Mouse (Mus musculus) heart, embryonic 11.5 days (tissue): ENCODE measurements around the gene Fank1. TPM values are rescaled to one million over a fixed set of nuclear protein-coding genes. Genes with fewer than 3 reads are reported as not detected.

Experiments
- ATAC-seq: fragments of 200-750 bp; cut with Nextera tagmentation; replicated peaks from 2 replicates; pipeline ENCODE4 v1.8.0; 2017; ENCODE audit warnings: moderate library complexity; ENCODE audit not compliant: insufficient number of reproducible peaks, low FRiP score, low TSS enrichment
- H3K27ac ChIP-seq: fragments of 300-500 bp; sonication (generic); 2 replicates; pipeline ENCODE4 v1.5.1; 2014; ENCODE audit warnings: mild to moderate bottlenecking, low read depth, low read length
- H3K27me3 ChIP-seq: fragments of 300-500 bp; sonication (generic); 2 replicates; pipeline ENCODE4 v1.6.1; 2014; ENCODE audit warnings: mild to moderate bottlenecking, low read length, mixed read lengths; ENCODE audit not compliant: control insufficient read depth, insufficient read depth
- H3K36me3 ChIP-seq: fragments of 300-500 bp; sonication (generic); 2 replicates; pipeline ENCODE4 v1.6.1; 2014; ENCODE audit warnings: mild to moderate bottlenecking, low read length, moderate library complexity, mixed read lengths; ENCODE audit not compliant: control insufficient read depth, insufficient read depth
- H3K4me1 ChIP-seq: fragments of 300-500 bp; sonication (generic); 2 replicates; pipeline ENCODE4 v1.6.1; 2014; ENCODE audit warnings: low read length; ENCODE audit not compliant: control insufficient read depth, insufficient read depth
- H3K4me2 ChIP-seq: fragments of 300-500 bp; sonication (generic); 2 replicates; pipeline ENCODE4 v1.6.1; 2014; ENCODE audit warnings: mild to moderate bottlenecking, moderate library complexity
- H3K4me3 ChIP-seq: fragments of 300-500 bp; sonication (generic); 2 replicates; pipeline ENCODE4 v1.5.1; 2014; ENCODE audit warnings: low read depth, low read length
- H3K9ac ChIP-seq: fragments of 300-500 bp; sonication (generic); 2 replicates; pipeline ENCODE4 v1.6.1; 2014; ENCODE audit warnings: mild to moderate bottlenecking, low read depth, low read length, moderate library complexity
- H3K9me3 ChIP-seq: fragments of 300-500 bp; sonication (generic); replicated peaks from 2 replicates; pipeline ENCODE4 v1.6.1; 2016; ENCODE audit warnings: low read length; ENCODE audit not compliant: control insufficient read depth
- WGBS: fragments of 180-500 bp; shearing (Covaris S2); extraction: QIAGEN DNeasy Blood & Tissue Kit; methylation state at CpG from one replicate; pipeline ENCODE4 v1.1.7; 2014; ENCODE audit not compliant: insufficient replicate concordance; 5-methylcytosine and 5-hydroxymethylcytosine counted together
- polyA plus RNA-seq: library from polyadenylated mRNA; unstranded; fragments of >200 nt; fragmentation: Nextera tagmentation; extraction: Ambion mirVana; gene quantifications from 2 replicates; pipeline ENCODE4 v1.2.1, GENCODE M21; 2014

Fank1 gene
- polyA plus RNA-seq, 1 experiment from 2014 or later: 0.10 TPM

DNA sequence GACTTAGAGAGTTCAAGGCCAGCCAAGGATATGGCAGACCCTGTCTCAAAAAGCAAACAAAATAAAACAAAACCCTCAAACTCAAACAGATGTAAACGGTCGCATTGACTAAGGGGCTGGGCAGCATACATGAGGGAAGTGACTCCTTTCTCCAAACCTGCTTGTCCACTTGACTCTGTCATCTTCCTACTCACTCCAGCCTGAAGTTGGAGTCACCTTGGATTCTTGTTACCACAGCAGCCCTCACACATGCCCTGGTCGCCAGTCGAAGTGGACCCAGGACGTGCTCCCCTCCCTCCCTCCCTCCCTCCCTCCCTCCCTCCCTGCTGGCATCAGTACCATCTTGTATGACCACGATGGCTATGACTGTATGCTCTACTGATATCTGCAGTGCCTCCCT, 4.9 kb downstream of the Fank1 start:
- H3K4me3 ChIP-seq: no peak overlapping the region
- ATAC-seq: no peak
- no peaks in the 10 kb centered on the region for H3K4me1 ChIP-seq
- H3K27ac ChIP-seq: no peak overlapping the region
- WGBS: 56% methylated on average over 6 of the region's 6 CpGs
- H3K9ac ChIP-seq: no peak overlapping the region
- no peaks in the 10 kb centered on the region for H3K9me3 ChIP-seq
- H3K36me3 ChIP-seq: no peaks in the 10 kb centered on the region
- no peak overlapping the region for H3K4me2 ChIP-seq
- no peaks in the 10 kb centered on the region for H3K27me3 ChIP-seq

DNA sequence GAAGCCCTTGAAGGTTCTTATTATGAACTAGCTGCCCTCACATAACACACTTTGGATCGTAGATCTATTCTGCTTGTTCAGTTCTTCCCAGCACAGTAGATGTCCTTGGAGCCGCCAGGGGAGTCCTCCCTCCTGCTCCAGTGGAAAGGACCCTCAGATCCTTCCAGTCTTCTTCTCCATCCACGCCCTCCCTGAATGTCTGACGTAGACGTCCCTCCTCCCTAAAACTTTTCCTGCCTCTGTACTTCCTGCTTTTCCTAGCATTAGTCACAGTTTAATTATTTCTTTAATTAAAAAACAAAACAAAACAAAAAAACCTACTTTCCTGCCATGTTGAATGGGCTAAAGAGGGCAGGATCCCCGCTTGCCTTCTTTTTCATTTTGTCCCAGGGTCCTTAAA, 5.3 kb downstream of the Fank1 start:
- Histone ChIP-seq H3K36me3 (no peaks in the 10 kb centered on the region), H3K9ac (no peak overlapping the region), H3K9me3 (no peaks in the 10 kb centered on the region), H3K4me1 (no peaks in the 10 kb centered on the region), H3K27me3 (no peaks in the 10 kb centered on the region), H3K27ac (no peak overlapping the region), H3K4me3 (no peak overlapping the region), H3K4me2 (no peak overlapping the region)
- ATAC-seq: no peak
- WGBS: 75% methylated on average over 6 of the region's 6 CpGs

DNA sequence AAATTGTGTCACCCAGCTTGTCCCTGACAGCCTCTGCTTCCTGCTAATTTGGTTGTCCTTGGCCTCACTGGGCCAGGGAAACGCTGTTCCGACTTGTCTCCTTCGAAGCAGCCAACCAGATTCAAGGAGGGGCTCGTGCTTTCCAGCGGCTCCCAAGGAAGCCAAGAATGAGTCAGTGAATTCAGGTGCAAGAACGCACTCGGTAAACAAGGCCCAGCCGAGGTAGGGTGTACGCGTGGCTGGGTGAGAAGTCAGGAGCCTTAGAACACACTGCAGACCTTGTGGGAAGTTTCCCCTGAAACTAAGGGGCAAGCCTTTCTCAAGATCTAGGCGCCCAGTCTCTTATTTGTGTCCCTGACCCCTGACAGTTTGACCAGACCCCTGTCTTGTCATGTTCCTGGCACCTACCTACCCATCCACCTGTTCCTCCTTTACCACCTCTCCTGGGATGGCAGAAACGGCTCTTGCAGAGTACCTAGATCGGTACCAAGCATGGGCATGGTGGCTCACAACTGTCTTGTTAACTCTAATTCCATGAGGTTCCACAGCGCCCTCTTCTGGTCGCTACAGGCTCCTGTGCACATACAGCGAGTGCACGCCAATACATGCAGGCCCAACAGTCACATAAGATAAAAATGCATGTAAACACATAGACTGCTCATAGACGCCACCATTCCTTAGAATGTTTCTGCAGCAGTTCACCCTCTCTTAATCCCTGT, 6.2 kb downstream of the Fank1 start, which contains the start of gene Dhx32:
Gene Dhx32, minus strand, starts transcription at position 10 of the 719 bp plus-strand sequence.
- Histone ChIP-seq H3K4me2 (peak within 1 kb of the TSS; percentile 56), H3K9ac (0 out of 2 replicates have a peak within 1 kb of the TSS, but pooled peaks have one; percentile 2), H3K27me3 (no peaks in the 10 kb centered on the region), H3K4me1 (no peaks in the 10 kb centered on the region), H3K4me3 (no peak within 1 kb of the TSS), H3K36me3 (no peaks in the 10 kb centered on the region), H3K27ac (no peak within 1 kb of the TSS), H3K9me3 (no peaks in the 10 kb centered on the region)
- 0 out of 2 replicates have a peak, but pooled peaks have one; percentile 49 for ATAC-seq
- 21% methylated on average over 18 of the region's 18 CpGs for WGBS

DNA sequence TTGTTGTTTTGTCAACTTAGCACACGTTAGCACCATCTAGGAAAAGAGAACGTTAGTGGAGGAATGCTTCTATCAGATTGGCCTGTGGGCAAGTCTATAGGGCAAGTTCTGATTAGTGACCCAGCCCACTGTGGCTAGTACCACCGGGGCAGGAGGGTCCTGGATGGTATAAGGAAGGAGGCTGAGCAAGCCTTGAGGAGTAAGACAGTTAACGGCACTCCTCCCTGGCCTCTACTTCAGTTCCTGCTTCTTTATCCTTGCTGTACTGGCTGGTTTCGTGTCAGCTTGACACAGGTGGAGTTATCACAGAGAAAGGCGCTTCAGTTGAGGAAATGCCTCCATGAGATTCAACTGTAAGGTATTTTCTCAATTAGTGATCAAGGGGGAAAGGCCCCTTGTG, 10.9 kb downstream of the Fank1 start:
- Histone ChIP-seq H3K27me3 (no peaks in the 10 kb centered on the region), H3K4me2 (no peak overlapping the region), H3K9ac (no peak overlapping the region), H3K4me3 (no peak overlapping the region), H3K36me3 (no peaks in the 10 kb centered on the region), H3K4me1 (no peaks in the 10 kb centered on the region), H3K9me3 (no peaks in the 10 kb centered on the region), H3K27ac (no peak overlapping the region)
- 71% methylated on average over 6 of the region's 6 CpGs for WGBS
- no peak for ATAC-seq

DNA sequence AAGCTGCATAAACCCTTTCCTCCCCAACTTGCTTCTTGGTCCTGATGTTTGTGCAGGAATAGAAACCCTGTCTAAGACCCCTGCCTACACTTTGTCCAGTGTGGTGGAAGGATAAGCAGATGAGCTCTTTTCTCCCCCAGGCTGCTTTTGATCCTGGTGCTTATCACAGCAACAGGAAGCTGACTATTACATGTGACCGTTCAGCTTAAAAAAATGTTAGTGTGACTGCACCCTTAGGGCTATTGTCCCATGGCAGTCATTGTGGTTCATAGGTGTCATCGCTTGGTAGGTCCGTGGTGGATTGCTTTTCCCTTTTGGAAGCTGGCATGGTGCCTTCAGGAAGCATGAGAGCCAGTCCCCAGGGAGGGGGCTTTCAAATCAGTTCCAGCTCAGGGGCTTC, 11.5 kb downstream of the Fank1 start:
- no peaks in the 10 kb centered on the region for H3K36me3 ChIP-seq
- no peak overlapping the region for H3K4me2 ChIP-seq
- no peaks in the 10 kb centered on the region for H3K4me1 ChIP-seq
- H3K4me3 ChIP-seq: no peak overlapping the region
- no peaks in the 10 kb centered on the region for H3K27me3 ChIP-seq
- no peak overlapping the region for H3K9ac ChIP-seq
- WGBS: 62% methylated on average over 3 of the region's 3 CpGs
- no peak overlapping the region for H3K27ac ChIP-seq
- ATAC-seq: no peak
- no peaks in the 10 kb centered on the region for H3K9me3 ChIP-seq

DNA sequence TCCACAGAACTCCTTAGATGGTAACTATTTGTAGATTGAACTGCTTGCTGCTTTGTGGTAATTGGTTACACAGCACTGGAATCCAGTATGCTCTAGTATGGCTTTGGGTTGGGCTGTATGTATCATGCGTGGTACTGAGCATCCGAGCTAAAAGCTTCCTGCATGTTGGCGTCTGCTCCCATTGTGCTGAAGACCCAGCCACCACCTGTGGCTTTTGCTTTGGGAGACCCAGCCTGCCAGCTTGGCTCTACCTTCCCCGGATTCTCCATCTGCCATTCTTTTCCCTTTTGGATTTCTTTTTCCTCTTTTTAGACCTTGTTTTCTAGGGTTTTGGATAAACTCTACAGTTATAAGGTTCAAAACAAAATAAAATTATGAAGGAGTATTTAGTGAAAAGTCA, 13.5 kb downstream of the Fank1 start:
- H3K36me3 ChIP-seq: no peaks in the 10 kb centered on the region
- H3K4me2 ChIP-seq: no peak overlapping the region
- H3K9me3 ChIP-seq: no peaks in the 10 kb centered on the region
- H3K4me3 ChIP-seq: no peak overlapping the region
- ATAC-seq: no peak
- WGBS: 84% methylated on average over 4 of the region's 4 CpGs
- no peak overlapping the region for H3K27ac ChIP-seq
- H3K4me1 ChIP-seq: peaks cover 2% of the 10 kb centered on the region; the same call in 1 of the 2 replicates
- no peak overlapping the region for H3K9ac ChIP-seq
- no peaks in the 10 kb centered on the region for H3K27me3 ChIP-seq

DNA sequence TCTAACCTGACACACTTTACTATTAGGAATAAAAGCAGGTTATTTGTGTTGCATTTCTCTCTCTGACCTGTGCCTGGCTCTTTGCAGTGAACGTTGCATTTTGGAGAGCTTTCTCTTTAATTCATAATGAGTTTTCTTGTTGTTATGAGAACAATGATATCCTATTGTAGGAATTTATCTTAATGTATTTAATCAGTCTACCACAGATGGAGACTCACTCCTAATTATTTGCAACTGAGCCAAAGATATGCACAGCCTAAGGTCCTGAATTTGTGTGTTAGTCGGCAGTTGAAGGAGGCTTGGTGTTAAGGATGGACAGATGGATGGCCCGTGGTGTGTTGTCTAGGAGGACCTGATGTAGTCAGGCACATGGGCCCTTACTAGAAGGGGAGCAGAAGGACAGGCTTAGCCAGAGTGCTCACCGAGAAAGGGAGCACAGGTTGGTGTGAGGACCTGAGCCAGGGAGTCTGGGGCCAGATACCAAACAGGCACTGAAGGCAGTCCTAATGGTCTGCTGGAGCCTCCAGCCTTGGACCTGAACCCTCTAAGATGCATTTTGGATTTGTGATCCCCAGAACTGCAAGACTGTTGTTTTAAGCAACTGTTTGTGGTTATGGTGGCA, 14.1 kb downstream of the Fank1 start:
- no peaks in the 10 kb centered on the region for H3K9me3 ChIP-seq
- H3K27ac ChIP-seq: no peak overlapping the region
- no peak for ATAC-seq
- no peaks in the 10 kb centered on the region for H3K36me3 ChIP-seq
- no peak overlapping the region for H3K9ac ChIP-seq
- WGBS: 78% methylated on average over 4 of the region's 4 CpGs
- no peak overlapping the region for H3K4me2 ChIP-seq
- no peak overlapping the region for H3K4me3 ChIP-seq
- no peaks in the 10 kb centered on the region for H3K27me3 ChIP-seq
- peaks cover 2% of the 10 kb centered on the region; the same call in 1 of the 2 replicates for H3K4me1 ChIP-seq

DNA sequence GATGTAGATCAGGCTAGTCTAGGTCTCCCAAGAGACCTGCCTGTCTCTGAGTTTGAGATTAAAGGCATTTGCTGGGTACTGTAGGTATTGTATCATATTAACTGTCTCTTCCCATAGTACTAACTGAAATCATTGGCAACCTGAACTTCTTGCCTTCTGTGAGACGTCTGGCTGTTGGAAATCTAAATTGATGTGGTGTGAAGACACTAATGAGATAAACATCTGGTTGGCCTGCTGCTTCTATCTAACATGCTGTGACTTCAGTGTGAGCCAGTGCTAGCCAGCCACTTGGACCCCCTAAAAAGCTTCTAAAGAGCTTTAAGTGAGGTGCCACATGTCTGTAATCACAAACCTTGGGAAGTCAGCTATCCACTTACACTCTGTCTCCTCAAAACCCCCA, 16.1 kb downstream of the Fank1 start:
- Histone ChIP-seq H3K9ac (no peak overlapping the region), H3K27me3 (no peaks in the 10 kb centered on the region), H3K4me3 (no peak overlapping the region), H3K36me3 (no peaks in the 10 kb centered on the region), H3K4me2 (no peak overlapping the region), H3K9me3 (no peaks in the 10 kb centered on the region), H3K27ac (no peak overlapping the region), H3K4me1 (peaks cover 2% of the 10 kb centered on the region; the same call in 1 of the 2 replicates)
- ATAC-seq: no peak
- WGBS: 36% methylated on average over 1 of the region's 1 CpGs
